Mouse (Mus musculus) spleen, adult 2 months (tissue): Measurements from ENCODE around the gene Eed.

Experiments
- CTCF ChIP-seq: fragments of 200-500 bp; IDR thresholded peaks from 2 replicates; pipeline ENCODE4 v1.5.1; 2011; ENCODE audit warnings: mild to moderate bottlenecking, inconsistent platforms; ENCODE audit not compliant: insufficient read depth, insufficient read length, insufficient replicate concordance; ENCODE audit errors: extremely low read depth
- POLR2A ChIP-seq: fragments of 200-500 bp; IDR thresholded peaks from 2 replicates; pipeline ENCODE4 v1.6.1; 2011; ENCODE audit warnings: low read depth, low read length, inconsistent platforms

DNA sequence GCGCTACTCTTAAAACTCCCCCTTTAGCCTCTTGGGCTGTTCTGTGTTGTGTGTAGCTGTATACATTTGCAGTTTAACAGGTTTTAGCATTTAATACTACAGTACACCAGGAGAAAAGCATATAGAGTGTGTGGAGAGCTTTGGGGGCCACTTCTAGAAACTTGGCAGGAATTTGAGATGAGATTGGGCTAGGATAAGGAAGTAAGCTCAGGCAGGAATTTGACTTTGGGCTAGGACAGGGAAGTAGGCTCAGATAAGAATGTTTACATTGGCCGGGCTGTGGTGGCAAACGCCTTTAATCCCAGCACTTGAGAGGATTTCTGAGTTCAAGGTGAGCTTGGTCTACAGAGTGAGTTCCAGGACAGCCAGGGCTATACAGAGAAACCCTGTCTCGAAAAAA, 31.4 kb downstream of the Eed start:
- TF ChIP-seq CTCF = no peak
- TF ChIP-seq POLR2A = no peak
